Mouse (Mus musculus) layer of hippocampus, adult 8-10 months (tissue): ENCODE measurements at regions not wholly inside any gene's neighbourhood (a gene's known extent, or its start where the extent isn't known, plus 50 kb on each side); places are given as distances from the start of the nearest gene placed in this dataset.

Source experiments
- DNase-seq, 2 experiments: peaks; one replicate each; pipeline ENCODE4 v3.0.0; 2022; ENCODE audit warnings: low spot score in 2 of 2

GRCm38 (mm10) chr11:34977861-34978260 is 143.2 kb upstream of the Slit3 start:
- peak in 1 of 2 experiments; percentile 19 for DNase-seq

- DNase-seq: no peak
Measured at GRCm38 (mm10) chr11:34975771-34976302, 142.4 kb upstream of the Spdl1 start.

GRCm38 (mm10) chr11:34973467-34973921 is 140.1 kb upstream of the Spdl1 start:
- no peak for DNase-seq

GRCm38 (mm10) chr11:34973012-34973411 is 139.6 kb upstream of the Spdl1 start:
- no peak for DNase-seq

- no peak for DNase-seq
Measured at GRCm38 (mm10) chr11:34959291-34959690, 125.8 kb upstream of the Spdl1 start.

- DNase-seq: no peak
Measured at GRCm38 (mm10) chr11:34941486-34942456, 108.3 kb upstream of the Spdl1 start.

- no peak for DNase-seq
Measured at GRCm38 (mm10) chr11:34940151-34940550, 106.7 kb upstream of the Spdl1 start.

- peak; percentile 60 to 77 for DNase-seq
Measured at GRCm38 (mm10) chr11:34939002-34939401, 105.6 kb upstream of the Spdl1 start.

GRCm38 (mm10) chr11:34932191-34932590 is 98.8 kb upstream of the Spdl1 start:
- no peak for DNase-seq

GRCm38 (mm10) chr11:34917175-34917574 is 83.7 kb upstream of the Spdl1 start:
- DNase-seq: no peak

GRCm38 (mm10) chr11:34909841-34910240 is 76.4 kb upstream of the Spdl1 start:
- no peak for DNase-seq

- no peak for DNase-seq
Measured at GRCm38 (mm10) chr11:34904271-34904670, 70.8 kb upstream of the Spdl1 start.

GRCm38 (mm10) chr11:34899400-34899799 is 66.0 kb upstream of the Spdl1 start:
- no peak for DNase-seq

- no peak for DNase-seq
Measured at GRCm38 (mm10) chr11:34895624-34896023, 62.2 kb upstream of the Spdl1 start.

- DNase-seq: no peak
Measured at GRCm38 (mm10) chr11:34888374-34889136, 55.1 kb upstream of the Spdl1 start.

- no peak for DNase-seq
Measured at GRCm38 (mm10) chr11:34887587-34887986, 54.1 kb upstream of the Spdl1 start.
